Mouse (Mus musculus): ENCODE measurements around the gene 9230112D13Rik. TPM values are rescaled to one million over a fixed set of nuclear protein-coding genes. Genes with fewer than 3 reads are reported as not detected.

Gene 9230112D13Rik
- polyA plus RNA-seq, 1 experiment from 2014 or later: not detected

GRCm38 (mm10) chr14:34508842-34509439 is 13.7 kb downstream of the 9230112D13Rik start:
- Histone ChIP-seq H3K27me3 (ENCODE audit: control insufficient read depth, insufficient read depth, low read length) (no peaks in the 10 kb centered on the region), H3K4me1 (replicated peaks; ENCODE audit: control insufficient read depth, insufficient read depth, low read length) (0 out of 2 replicates have a peak, but pooled peaks cover 2% of the 10 kb centered on the region), H3K36me3 (ENCODE audit: control insufficient read depth, insufficient read depth, low read length) (no peaks in the 10 kb centered on the region), H3K4me2 (replicated peaks; ENCODE audit: low read depth, low read length) (no peak overlapping the region), H3K9me3 (ENCODE audit: control insufficient read depth, low read length) (no peaks in the 10 kb centered on the region), H3K9ac (ENCODE audit: low read depth, low read length) (no peak overlapping the region), H3K27ac (ENCODE audit: low read depth, low read length) (no peak overlapping the region), H3K4me3 (ENCODE audit: low read depth, low read length) (no peak overlapping the region)
- DNase-seq (ENCODE audit: low spot score): no peak
- 60% methylated on average over 7 of the region's 7 CpGs for WGBS
- ATAC-seq (ENCODE audit: low FRiP score): no peak

- Histone ChIP-seq H3K4me2 (replicated peaks; ENCODE audit: low read depth, low read length) (no peak overlapping the region), H3K9me3 (ENCODE audit: control insufficient read depth, low read length) (no peaks in the 10 kb centered on the region), H3K27ac (ENCODE audit: low read depth, low read length) (no peak overlapping the region), H3K4me3 (ENCODE audit: low read depth, low read length) (no peak overlapping the region), H3K4me1 (replicated peaks; ENCODE audit: control insufficient read depth, insufficient read depth, low read length) (0 out of 2 replicates have a peak, but pooled peaks cover 2% of the 10 kb centered on the region), H3K27me3 (ENCODE audit: control insufficient read depth, insufficient read depth, low read length) (no peaks in the 10 kb centered on the region), H3K9ac (ENCODE audit: low read depth, low read length) (no peak overlapping the region), H3K36me3 (ENCODE audit: control insufficient read depth, insufficient read depth, low read length) (no peaks in the 10 kb centered on the region)
- DNase-seq (ENCODE audit: low spot score): no peak
- WGBS: 55% methylated on average over 4 of the region's 4 CpGs
- peak; percentile 50; the same call in 1 of the 2 replicates for ATAC-seq (ENCODE audit: low FRiP score)
Measured at GRCm38 (mm10) chr14:34508187-34508840, 14.3 kb downstream of the 9230112D13Rik start.

DNA sequence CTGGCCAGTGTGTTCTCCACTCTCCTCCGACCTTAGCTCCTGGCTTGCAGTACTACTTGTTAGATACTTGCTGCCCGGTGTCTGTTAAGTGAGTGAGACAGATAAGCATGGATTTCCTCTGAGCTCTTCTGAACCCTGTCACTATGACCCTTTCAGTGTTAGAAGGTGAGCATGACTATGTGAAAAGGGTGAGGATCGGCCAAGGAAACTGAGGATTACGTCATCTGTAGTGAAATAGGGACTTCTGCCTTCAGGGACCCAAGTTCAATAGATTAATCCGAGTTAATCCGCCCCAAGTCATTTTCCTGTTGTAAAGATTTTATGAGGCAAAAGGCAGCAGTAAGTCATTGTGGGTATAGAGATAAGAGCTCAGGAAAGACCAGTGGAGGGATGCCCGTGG is 17.3 kb downstream of the 9230112D13Rik start:
- no peak for DNase-seq (ENCODE audit: low spot score)
- WGBS: 87% methylated on average over 7 of the region's 7 CpGs
- H3K27ac ChIP-seq (ENCODE audit: low read depth, low read length): no peak overlapping the region
- no peak overlapping the region for H3K9ac ChIP-seq (ENCODE audit: low read depth, low read length)
- no peak overlapping the region for H3K4me2 ChIP-seq (replicated peaks; ENCODE audit: low read depth, low read length)
- H3K4me1 ChIP-seq (replicated peaks; ENCODE audit: control insufficient read depth, insufficient read depth, low read length): 0 out of 2 replicates have a peak, but pooled peaks cover 2% of the 10 kb centered on the region
- no peak overlapping the region for H3K4me3 ChIP-seq (ENCODE audit: low read depth, low read length)
- H3K27me3 ChIP-seq (ENCODE audit: control insufficient read depth, insufficient read depth, low read length): no peaks in the 10 kb centered on the region
- H3K9me3 ChIP-seq (ENCODE audit: control insufficient read depth, low read length): no peaks in the 10 kb centered on the region
- ATAC-seq (ENCODE audit: low FRiP score): no peak
- H3K36me3 ChIP-seq (ENCODE audit: control insufficient read depth, insufficient read depth, low read length): no peaks in the 10 kb centered on the region

GRCm38 (mm10) chr14:34504377-34504776 is 18.2 kb downstream of the 9230112D13Rik start:
- 93% methylated on average over 5 of the region's 5 CpGs for WGBS
- no peak for ATAC-seq (ENCODE audit: low FRiP score)

GRCm38 (mm10) chr14:34503759-34504158 is 18.8 kb downstream of the 9230112D13Rik start:
- Histone ChIP-seq H3K4me1 (replicated peaks; ENCODE audit: control insufficient read depth, insufficient read depth, low read length) (peaks cover 2% of the 10 kb centered on the region; the same call in 1 of the 2 replicates), H3K9ac (ENCODE audit: low read depth, low read length) (no peak overlapping the region), H3K27me3 (ENCODE audit: control insufficient read depth, insufficient read depth, low read length) (no peaks in the 10 kb centered on the region), H3K4me2 (replicated peaks; ENCODE audit: low read depth, low read length) (peak overlapping the region; percentile 45; the same call in 1 of the 2 replicates), H3K4me3 (ENCODE audit: low read depth, low read length) (no peak overlapping the region), H3K27ac (ENCODE audit: low read depth, low read length) (no peak overlapping the region), H3K9me3 (ENCODE audit: control insufficient read depth, low read length) (no peaks in the 10 kb centered on the region), H3K36me3 (ENCODE audit: control insufficient read depth, insufficient read depth, low read length) (no peaks in the 10 kb centered on the region)
- WGBS: 41% methylated on average over 6 of the region's 6 CpGs
- ATAC-seq (ENCODE audit: low FRiP score) (no peak), DNase-seq (ENCODE audit: low spot score) (no peak)

More at GRCm38 (mm10) chr14:34504377-34504776, 18.2 kb downstream of the 9230112D13Rik start:
- no peak for DNase-seq (ENCODE audit: low spot score)
- Histone ChIP-seq H3K9me3 (ENCODE audit: control insufficient read depth, low read length) (no peaks in the 10 kb centered on the region), H3K4me3 (ENCODE audit: low read depth, low read length) (no peak overlapping the region), H3K27me3 (ENCODE audit: control insufficient read depth, insufficient read depth, low read length) (no peaks in the 10 kb centered on the region), H3K4me1 (replicated peaks; ENCODE audit: control insufficient read depth, insufficient read depth, low read length) (peaks cover 2% of the 10 kb centered on the region; the same call in 1 of the 2 replicates), H3K9ac (ENCODE audit: low read depth, low read length) (no peak overlapping the region), H3K27ac (ENCODE audit: low read depth, low read length) (no peak overlapping the region), H3K4me2 (replicated peaks; ENCODE audit: low read depth, low read length) (no peak overlapping the region), H3K36me3 (ENCODE audit: control insufficient read depth, insufficient read depth, low read length) (no peaks in the 10 kb centered on the region)

DNA sequence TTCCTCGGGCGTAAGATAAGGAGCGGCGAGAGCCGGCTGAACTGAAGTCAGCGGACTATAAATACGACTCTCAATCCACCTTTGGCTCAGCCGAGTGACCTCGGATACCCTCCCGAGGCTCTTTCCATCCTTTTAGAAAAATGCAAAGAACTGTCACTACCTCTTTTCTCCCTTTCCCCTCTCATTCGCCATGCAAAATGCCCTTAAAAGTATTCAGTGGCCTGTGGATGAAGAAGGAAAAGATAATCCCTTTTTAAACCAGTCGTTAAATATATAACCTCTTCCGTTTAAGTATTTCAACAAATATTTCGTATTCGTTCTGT is 19.3 kb downstream of the 9230112D13Rik start, which contains the start of gene Bmpr1a:
TSS of gene Bmpr1a (minus strand) at position 17 of the 323 bp plus-strand sequence.
- Histone ChIP-seq H3K4me3 (ENCODE audit: low read depth, low read length) (peak within 1 kb of the TSS; percentile 81), H3K4me1 (replicated peaks; ENCODE audit: control insufficient read depth, insufficient read depth, low read length) (peaks cover 2% of the 10 kb centered on the region; the same call in 1 of the 2 replicates), H3K9ac (ENCODE audit: low read depth, low read length) (peak within 1 kb of the TSS; percentile 95), H3K27me3 (ENCODE audit: control insufficient read depth, insufficient read depth, low read length) (no peaks in the 10 kb centered on the region), H3K36me3 (ENCODE audit: control insufficient read depth, insufficient read depth, low read length) (no peaks in the 10 kb centered on the region), H3K9me3 (ENCODE audit: control insufficient read depth, low read length) (no peaks in the 10 kb centered on the region), H3K27ac (ENCODE audit: low read depth, low read length) (peak within 1 kb of the TSS; percentile 97), H3K4me2 (replicated peaks; ENCODE audit: low read depth, low read length) (peak within 1 kb of the TSS; percentile 45)
- WGBS: 9% methylated on average over 15 of the region's 15 CpGs
- ATAC-seq (ENCODE audit: low FRiP score) (no peak), DNase-seq (ENCODE audit: low spot score) (no peak)

DNA sequence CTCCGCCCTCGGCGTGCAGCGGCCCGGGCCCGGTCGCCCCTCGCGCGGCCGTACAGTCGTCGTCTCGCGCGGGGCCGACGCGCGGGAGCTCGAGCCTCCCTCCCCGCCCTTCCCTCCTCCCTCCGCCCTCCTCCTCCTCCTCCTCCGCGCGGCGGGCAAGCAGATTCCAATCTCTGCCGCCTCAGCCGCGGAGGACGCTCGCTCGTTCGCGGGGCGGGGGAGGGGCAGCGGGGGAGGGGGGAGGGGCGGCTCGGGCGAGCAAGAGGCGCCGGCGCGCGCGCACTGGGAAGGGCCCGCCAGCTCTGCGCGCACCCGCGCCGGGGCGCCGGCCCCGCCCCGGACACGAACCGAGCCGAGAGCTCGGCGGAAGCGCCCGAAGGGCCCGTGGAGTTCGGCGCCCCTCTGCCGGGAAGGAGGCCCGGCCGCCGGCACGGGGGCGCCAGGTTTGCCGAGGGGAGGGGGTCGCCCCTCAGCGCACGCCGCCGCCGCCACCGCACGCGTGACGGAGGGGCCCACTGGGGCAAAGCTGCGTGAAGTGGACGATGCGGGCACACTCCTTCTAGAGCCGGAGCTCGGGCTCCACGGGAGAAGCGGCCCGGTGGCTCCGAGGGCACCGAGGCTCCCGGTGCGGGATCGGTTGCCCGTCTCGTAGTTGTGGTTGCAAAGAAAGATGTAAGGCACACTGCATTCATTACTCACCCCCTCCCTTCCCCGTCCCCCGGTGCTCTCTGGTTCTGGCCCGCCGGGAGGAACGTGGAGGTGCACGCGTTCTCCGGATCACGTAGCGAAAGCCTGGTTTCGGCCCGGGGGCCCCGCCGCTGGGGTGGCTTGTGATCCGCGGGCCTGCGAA is 19.9 kb downstream of the 9230112D13Rik start:
- ATAC-seq (ENCODE audit: low FRiP score): peak; percentile 92
- peak; percentile 98 for DNase-seq (ENCODE audit: low spot score)
- Histone ChIP-seq H3K36me3 (ENCODE audit: control insufficient read depth, insufficient read depth, low read length) (no peaks in the 10 kb centered on the region), H3K4me3 (ENCODE audit: low read depth, low read length) (peak overlapping the region; percentile 81), H3K9ac (ENCODE audit: low read depth, low read length) (peak overlapping the region; percentile 95), H3K4me2 (replicated peaks; ENCODE audit: low read depth, low read length) (peak overlapping the region; percentile 45), H3K4me1 (replicated peaks; ENCODE audit: control insufficient read depth, insufficient read depth, low read length) (no peaks in the 10 kb centered on the region; the same call in 1 of the 2 replicates), H3K9me3 (ENCODE audit: control insufficient read depth, low read length) (no peaks in the 10 kb centered on the region), H3K27me3 (ENCODE audit: control insufficient read depth, insufficient read depth, low read length) (no peaks in the 10 kb centered on the region), H3K27ac (ENCODE audit: low read depth, low read length) (peak overlapping the region; percentile 97)
- under 1% methylated on average over 57 of the region's 115 CpGs for WGBS

GRCm38 (mm10) chr14:34501804-34502474 is 20.7 kb downstream of the 9230112D13Rik start:
- Histone ChIP-seq H3K9me3 (ENCODE audit: control insufficient read depth, low read length) (no peaks in the 10 kb centered on the region), H3K4me1 (replicated peaks; ENCODE audit: control insufficient read depth, insufficient read depth, low read length) (no peaks in the 10 kb centered on the region; the same call in 1 of the 2 replicates), H3K36me3 (ENCODE audit: control insufficient read depth, insufficient read depth, low read length) (no peaks in the 10 kb centered on the region), H3K27me3 (ENCODE audit: control insufficient read depth, insufficient read depth, low read length) (no peaks in the 10 kb centered on the region), H3K27ac (ENCODE audit: low read depth, low read length) (peak overlapping the region; percentile 97), H3K4me3 (ENCODE audit: low read depth, low read length) (peak overlapping the region; percentile 81), H3K4me2 (replicated peaks; ENCODE audit: low read depth, low read length) (peak overlapping the region; percentile 45), H3K9ac (ENCODE audit: low read depth, low read length) (peak overlapping the region; percentile 88)
- ATAC-seq (ENCODE audit: low FRiP score) (peak; percentile 71), DNase-seq (ENCODE audit: low spot score) (peak; percentile 71)
- WGBS: under 1% methylated on average over 53 of the region's 77 CpGs
